Mouse (Mus musculus) ES-Bruce4 (cell line): ENCODE measurements at regions not wholly inside any gene's neighbourhood (a gene's known extent, or its start where the extent isn't known, plus 50 kb on each side); places are given as distances from the start of the nearest gene placed in this dataset.

ENCODE experiments used
- CTCF ChIP-seq: IDR thresholded peaks from one replicate; pipeline ENCODE4 v1.8.1; 2011; ENCODE audit warnings: low read depth, low read length
- POLR2A ChIP-seq: IDR thresholded peaks from one replicate; pipeline ENCODE4 v1.8.1; 2011; ENCODE audit warnings: low read length; ENCODE audit not compliant: insufficient read depth

DNA sequence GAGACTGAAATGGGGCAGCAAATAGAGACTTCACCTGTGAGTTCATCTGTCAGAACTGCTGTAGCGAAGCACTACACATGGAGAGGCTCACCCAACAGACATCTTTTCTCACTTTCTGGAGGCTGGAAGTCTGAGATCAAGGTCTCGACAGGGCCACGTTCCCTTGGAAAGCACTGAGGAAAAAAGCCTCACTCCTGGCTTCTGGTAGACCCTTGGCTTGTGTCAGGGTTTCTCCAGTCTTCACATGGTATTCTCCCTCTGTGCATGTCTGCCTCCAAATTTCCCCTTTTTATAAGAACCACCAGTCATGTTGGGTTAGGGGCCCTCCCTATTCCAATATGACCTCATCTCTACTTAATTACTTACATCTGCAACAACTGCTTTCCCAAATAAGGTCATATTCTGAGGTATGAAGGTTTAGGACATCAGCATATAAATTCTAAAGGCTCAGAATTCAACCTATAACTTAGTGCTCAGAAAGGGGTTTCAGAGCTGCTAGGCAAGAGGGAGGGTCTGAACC lies 124.1 kb downstream of the Cyp26a1 start:
- TF ChIP-seq CTCF: no peak
- no peak for TF ChIP-seq POLR2A
